Mouse (Mus musculus) forebrain, embryonic 15.5 days (tissue): ENCODE results near the gene Glis1. TPM values are rescaled to one million over a fixed set of nuclear protein-coding genes. Genes with fewer than 3 reads are reported as not detected.

Experiments used
- ATAC-seq: fragments of 200-750 bp; cut with Nextera tagmentation; replicated peaks from 2 replicates; pipeline ENCODE4 v1.8.0; 2017; ENCODE audit warnings: mild to moderate bottlenecking, moderate TSS enrichment, moderate library complexity
- H3K27ac ChIP-seq: fragments of 300-500 bp; sonication (generic); replicated peaks from 2 replicates; pipeline ENCODE4 v1.5.1; 2015; ENCODE audit warnings: mild to moderate bottlenecking, inconsistent platforms
- H3K27me3 ChIP-seq: fragments of 300-500 bp; sonication (generic); 2 replicates; pipeline ENCODE4 v1.6.1; 2015; ENCODE audit warnings: inconsistent platforms
- H3K36me3 ChIP-seq: fragments of 300-500 bp; sonication (generic); 2 replicates; pipeline ENCODE4 v1.6.1; 2015; ENCODE audit warnings: mild to moderate bottlenecking, inconsistent platforms
- H3K4me1 ChIP-seq: fragments of 300-500 bp; sonication (generic); 2 replicates; pipeline ENCODE4 v1.6.1; 2015; ENCODE audit warnings: inconsistent platforms
- H3K4me2 ChIP-seq: fragments of 300-500 bp; sonication (generic); replicated peaks from 2 replicates; pipeline ENCODE4 v1.6.1; 2015; ENCODE audit warnings: mild to moderate bottlenecking, inconsistent platforms
- H3K4me3 ChIP-seq: fragments of 300-500 bp; sonication (generic); 2 replicates; pipeline ENCODE4 v1.5.1; 2015; ENCODE audit warnings: mild to moderate bottlenecking, inconsistent platforms
- H3K9ac ChIP-seq: fragments of 300-500 bp; sonication (generic); replicated peaks from 2 replicates; pipeline ENCODE4 v1.6.1; 2015; ENCODE audit warnings: mild to moderate bottlenecking, inconsistent platforms
- H3K9me3 ChIP-seq: fragments of 300-500 bp; sonication (generic); 2 replicates; pipeline ENCODE4 v1.6.1; 2016; ENCODE audit warnings: inconsistent platforms
- WGBS: fragments of 180-500 bp; shearing (Covaris S2); methylation state at CpG from one replicate; pipeline ENCODE4 v1.1.7; 2015; ENCODE audit warnings: mixed read lengths; 5-methylcytosine and 5-hydroxymethylcytosine counted together
- polyA plus RNA-seq: library from polyadenylated mRNA; unstranded; fragments of >200 nt; fragmentation: Nextera tagmentation; extraction: Ambion mirVana; gene quantifications from 2 replicates; pipeline ENCODE4 v1.2.1, GENCODE M21; 2015

The Glis1 gene
- polyA plus RNA-seq, 1 experiment from 2014 or later, result 0.95 TPM

- 76% methylated on average over 5 of the region's 6 CpGs for WGBS
- Histone ChIP-seq H3K4me3 (no peak overlapping the region), H3K27ac (no peak overlapping the region), H3K4me1 (no peaks in the 10 kb centered on the region), H3K9ac (no peak overlapping the region), H3K27me3 (no peaks in the 10 kb centered on the region), H3K36me3 (no peaks in the 10 kb centered on the region), H3K9me3 (no peaks in the 10 kb centered on the region), H3K4me2 (no peak overlapping the region)
- no peak for ATAC-seq
Measured at GRCm38 (mm10) chr4:107617596-107618230, 183.3 kb downstream of the Glis1 start.

GRCm38 (mm10) chr4:107619487-107619886 is 185.1 kb downstream of the Glis1 start:
- WGBS, result 95% methylated on average over 7 of the region's 7 CpGs
- H3K27me3 ChIP-seq, result no peaks in the 10 kb centered on the region
- ATAC-seq, result no peak
- no peaks in the 10 kb centered on the region for H3K36me3 ChIP-seq
- H3K9me3 ChIP-seq, result no peaks in the 10 kb centered on the region
- H3K9ac ChIP-seq, result no peak overlapping the region
- no peak overlapping the region for H3K4me2 ChIP-seq
- H3K4me3 ChIP-seq, result no peak overlapping the region
- H3K27ac ChIP-seq, result no peak overlapping the region
- no peaks in the 10 kb centered on the region for H3K4me1 ChIP-seq

- Histone ChIP-seq H3K27ac (no peak overlapping the region), H3K4me1 (no peaks in the 10 kb centered on the region)
Measured at GRCm38 (mm10) chr4:107621366-107621765, 187.0 kb downstream of the Glis1 start.

GRCm38 (mm10) chr4:107622296-107622695 is 187.9 kb downstream of the Glis1 start:
- WGBS, result 69% methylated on average over 6 of the region's 6 CpGs
- Histone ChIP-seq H3K9ac (no peak overlapping the region), H3K4me3 (no peak overlapping the region), H3K36me3 (no peaks in the 10 kb centered on the region), H3K4me2 (no peak overlapping the region), H3K4me1 (no peaks in the 10 kb centered on the region), H3K27ac (no peak overlapping the region), H3K27me3 (no peaks in the 10 kb centered on the region), H3K9me3 (no peaks in the 10 kb centered on the region)
- ATAC-seq, result no peak

More at GRCm38 (mm10) chr4:107621366-107621765, 187.0 kb downstream of the Glis1 start:
- H3K4me3 ChIP-seq, result no peak overlapping the region
- H3K9ac ChIP-seq, result no peak overlapping the region
- H3K36me3 ChIP-seq, result no peaks in the 10 kb centered on the region
- 58% methylated on average over 5 of the region's 5 CpGs for WGBS
- no peaks in the 10 kb centered on the region for H3K27me3 ChIP-seq
- no peaks in the 10 kb centered on the region for H3K9me3 ChIP-seq
- H3K4me2 ChIP-seq, result no peak overlapping the region
- ATAC-seq, result no peak

- no peak overlapping the region for H3K9ac ChIP-seq
- H3K9me3 ChIP-seq, result no peaks in the 10 kb centered on the region
- H3K27ac ChIP-seq, result no peak overlapping the region
- no peaks in the 10 kb centered on the region for H3K27me3 ChIP-seq
- H3K4me3 ChIP-seq, result no peak overlapping the region
- H3K4me1 ChIP-seq, result no peaks in the 10 kb centered on the region
- WGBS, result 84% methylated on average over 6 of the region's 6 CpGs
- no peak for ATAC-seq
- H3K36me3 ChIP-seq, result no peaks in the 10 kb centered on the region
- no peak overlapping the region for H3K4me2 ChIP-seq
Measured at GRCm38 (mm10) chr4:107623916-107624315, 189.5 kb downstream of the Glis1 start.

GRCm38 (mm10) chr4:107624951-107625350 is 190.6 kb downstream of the Glis1 start:
- ATAC-seq, result no peak

GRCm38 (mm10) chr4:107628226-107628625 is 193.8 kb downstream of the Glis1 start:
- Histone ChIP-seq H3K9me3 (no peaks in the 10 kb centered on the region), H3K4me3 (no peak overlapping the region), H3K4me2 (no peak overlapping the region), H3K27me3 (no peaks in the 10 kb centered on the region), H3K9ac (no peak overlapping the region), H3K4me1 (no peaks in the 10 kb centered on the region), H3K27ac (no peak overlapping the region), H3K36me3 (no peaks in the 10 kb centered on the region)
- ATAC-seq, result no peak
- 75% methylated on average over 4 of the region's 4 CpGs for WGBS

More at GRCm38 (mm10) chr4:107624951-107625350, 190.6 kb downstream of the Glis1 start:
- H3K4me3 ChIP-seq, result no peak overlapping the region
- no peaks in the 10 kb centered on the region for H3K4me1 ChIP-seq
- no peak overlapping the region for H3K9ac ChIP-seq
- H3K27me3 ChIP-seq, result no peaks in the 10 kb centered on the region
- H3K9me3 ChIP-seq, result no peaks in the 10 kb centered on the region
- no peaks in the 10 kb centered on the region for H3K36me3 ChIP-seq
- no peak overlapping the region for H3K27ac ChIP-seq
- WGBS, result 75% methylated on average over 5 of the region's 5 CpGs
- no peak overlapping the region for H3K4me2 ChIP-seq

- no peak for ATAC-seq
- H3K4me1 ChIP-seq, result no peaks in the 10 kb centered on the region
- H3K4me2 ChIP-seq, result no peak overlapping the region
- H3K9ac ChIP-seq, result no peak overlapping the region
- H3K27me3 ChIP-seq, result no peaks in the 10 kb centered on the region
- 74% methylated on average over 17 of the region's 17 CpGs for WGBS
- H3K9me3 ChIP-seq, result no peaks in the 10 kb centered on the region
- no peak overlapping the region for H3K4me3 ChIP-seq
- no peak overlapping the region for H3K27ac ChIP-seq
- H3K36me3 ChIP-seq, result no peaks in the 10 kb centered on the region
Measured at GRCm38 (mm10) chr4:107628921-107629411, 194.6 kb downstream of the Glis1 start.

GRCm38 (mm10) chr4:107634631-107635030 is 200.2 kb downstream of the Glis1 start:
- WGBS, result 80% methylated on average over 6 of the region's 6 CpGs
- H3K4me3 ChIP-seq, result no peak overlapping the region

GRCm38 (mm10) chr4:107636099-107636498 is 201.7 kb downstream of the Glis1 start:
- Histone ChIP-seq H3K36me3 (no peaks in the 10 kb centered on the region), H3K4me1 (no peaks in the 10 kb centered on the region), H3K9me3 (no peaks in the 10 kb centered on the region), H3K4me2 (no peak overlapping the region), H3K27me3 (no peaks in the 10 kb centered on the region), H3K27ac (no peak overlapping the region), H3K4me3 (no peak overlapping the region), H3K9ac (no peak overlapping the region)
- WGBS, result 75% methylated on average over 6 of the region's 6 CpGs
- no peak for ATAC-seq

More at GRCm38 (mm10) chr4:107634631-107635030, 200.2 kb downstream of the Glis1 start:
- no peak overlapping the region for H3K4me2 ChIP-seq
- no peaks in the 10 kb centered on the region for H3K4me1 ChIP-seq
- H3K27ac ChIP-seq, result no peak overlapping the region
- no peaks in the 10 kb centered on the region for H3K27me3 ChIP-seq
- no peak overlapping the region for H3K9ac ChIP-seq
- no peaks in the 10 kb centered on the region for H3K36me3 ChIP-seq
- ATAC-seq, result no peak
- H3K9me3 ChIP-seq, result no peaks in the 10 kb centered on the region

- H3K9me3 ChIP-seq, result no peaks in the 10 kb centered on the region
- ATAC-seq, result no peak
- H3K4me2 ChIP-seq, result no peak overlapping the region
- no peak overlapping the region for H3K9ac ChIP-seq
- no peak overlapping the region for H3K27ac ChIP-seq
- no peaks in the 10 kb centered on the region for H3K27me3 ChIP-seq
- no peaks in the 10 kb centered on the region for H3K4me1 ChIP-seq
- no peaks in the 10 kb centered on the region for H3K36me3 ChIP-seq
- H3K4me3 ChIP-seq, result no peak overlapping the region
- 56% methylated on average over 3 of the region's 3 CpGs for WGBS
Measured at GRCm38 (mm10) chr4:107637670-107638069, 203.3 kb downstream of the Glis1 start.

- Histone ChIP-seq H3K27me3 (no peaks in the 10 kb centered on the region), H3K27ac (no peak overlapping the region), H3K9ac (no peak overlapping the region), H3K9me3 (no peaks in the 10 kb centered on the region), H3K4me1 (no peaks in the 10 kb centered on the region), H3K36me3 (no peaks in the 10 kb centered on the region), H3K4me2 (no peak overlapping the region), H3K4me3 (no peak overlapping the region)
- 76% methylated on average over 10 of the region's 10 CpGs for WGBS
- ATAC-seq, result no peak
Measured at GRCm38 (mm10) chr4:107638303-107638702, 203.9 kb downstream of the Glis1 start.

- Histone ChIP-seq H3K4me1 (no peaks in the 10 kb centered on the region), H3K27ac (no peak overlapping the region), H3K9me3 (no peaks in the 10 kb centered on the region), H3K9ac (no peak overlapping the region), H3K4me2 (no peak overlapping the region), H3K4me3 (no peak overlapping the region), H3K27me3 (no peaks in the 10 kb centered on the region), H3K36me3 (no peaks in the 10 kb centered on the region)
- WGBS, result 62% methylated on average over 4 of the region's 4 CpGs
- no peak for ATAC-seq
Measured at GRCm38 (mm10) chr4:107641624-107642023, 207.2 kb downstream of the Glis1 start.
